Mouse (Mus musculus) ES-E14 (cell line): ENCODE data around the gene Brms1. TPM values are rescaled to one million over a fixed set of nuclear protein-coding genes. Genes with fewer than 3 reads are reported as not detected.
A peak's percentile ranks its signal among the peaks of the same experiment; 100 is the strongest.

Source experiments
- DNase-seq: peaks from one replicate; pipeline ENCODE4 v3.0.0-alpha.2; 2013; ENCODE audit warnings: low read depth, low spot score
- H3K27ac ChIP-seq: 2 replicates; pipeline ENCODE4 v1.5.1; 2012; ENCODE audit warnings: low read depth, mild to moderate bottlenecking, low read length, moderate library complexity, mixed read lengths; ENCODE audit not compliant: poor library complexity, insufficient read depth, severe bottlenecking
- H3K36me3 ChIP-seq: 2 replicates; pipeline ENCODE4 v1.6.1; 2012; ENCODE audit warnings: mild to moderate bottlenecking, low read length, moderate library complexity, mixed read lengths; ENCODE audit not compliant: control insufficient read depth, poor library complexity, insufficient read depth, severe bottlenecking
- H3K4me1 ChIP-seq, 2 experiments: fragments of 150-350 bp in 1 of 2; sonication (generic) in 1 of 2; 2 replicates each; pipeline ENCODE4 v1.6.1; 2012; ENCODE audit warnings: low read length in 2 of 2, mild to moderate bottlenecking in 1 of 2, mixed read lengths in 1 of 2; ENCODE audit not compliant: control insufficient read depth in 2 of 2, insufficient read depth in 2 of 2, poor library complexity in 1 of 2
- H3K4me3 ChIP-seq, 2 experiments: fragments of 150-350 bp in 1 of 2; sonication (generic) in 1 of 2; 2 replicates each; pipeline ENCODE4 v1.5.1; 2012; ENCODE audit warnings: low read length in 2 of 2, low read depth in 1 of 2, mild to moderate bottlenecking in 1 of 2, mixed read lengths in 1 of 2; ENCODE audit not compliant: insufficient read depth in 1 of 2, poor library complexity in 1 of 2, severe bottlenecking in 1 of 2
- H3K9ac ChIP-seq: 2 replicates; pipeline ENCODE4 v1.6.1; 2012; ENCODE audit warnings: low read depth, mild to moderate bottlenecking, low read length, mixed read lengths; ENCODE audit not compliant: poor library complexity, insufficient read depth, severe bottlenecking
- H3K9me3 ChIP-seq: fragments of 150-350 bp; sonication (generic); 2 replicates; pipeline ENCODE4 v1.6.1; 2012; ENCODE audit warnings: low read depth, mild to moderate bottlenecking, low read length; ENCODE audit not compliant: control insufficient read depth, insufficient read depth
- CHD2 ChIP-seq: IDR thresholded peaks from 2 replicates; pipeline ENCODE4 v1.6.1; 2014; ENCODE audit warnings: mild to moderate bottlenecking, low read depth, low read length, inconsistent platforms
- HCFC1 ChIP-seq: IDR thresholded peaks from 2 replicates; pipeline ENCODE4 v1.6.1; 2012; ENCODE audit warnings: low read length, inconsistent platforms, borderline replicate concordance; ENCODE audit not compliant: insufficient read depth
- MAFK ChIP-seq: IDR thresholded peaks from 2 replicates; pipeline ENCODE4 v1.6.1; 2014; ENCODE audit warnings: mild to moderate bottlenecking, low read depth, low read length, inconsistent platforms; ENCODE audit not compliant: insufficient read depth
- ZC3H11A ChIP-seq: IDR thresholded peaks from 2 replicates; pipeline ENCODE4 v1.6.1; 2012; ENCODE audit warnings: low read depth, mild to moderate bottlenecking, inconsistent platforms, low read length, borderline replicate concordance
- ZNF384 ChIP-seq: IDR thresholded peaks from 2 replicates; pipeline ENCODE4 v1.6.1; 2012; ENCODE audit warnings: low read depth, low read length, inconsistent platforms
- in situ Hi-C, 2 experiments: fragments of 600-800 bp; cut with MboI; formaldehyde crosslinking; loops; one replicate each; pipeline ENCODE4 v1.15.1; 2025; ENCODE audit warnings: low sequenced_read_pairs in 2 of 2, inconsistent platforms in 1 of 2; ENCODE audit not compliant: unreplicated experiment in 2 of 2
- total RNA-seq: library from RNA; depleted of rRNA; stranded (reverse); fragments of 300-350 nt; gene quantifications from 2 replicates; pipeline ENCODE4 v1.2.3, GENCODE M21; 2012

The Brms1 gene
- total RNA-seq, 1 experiment, result 24.1 TPM

DNA sequence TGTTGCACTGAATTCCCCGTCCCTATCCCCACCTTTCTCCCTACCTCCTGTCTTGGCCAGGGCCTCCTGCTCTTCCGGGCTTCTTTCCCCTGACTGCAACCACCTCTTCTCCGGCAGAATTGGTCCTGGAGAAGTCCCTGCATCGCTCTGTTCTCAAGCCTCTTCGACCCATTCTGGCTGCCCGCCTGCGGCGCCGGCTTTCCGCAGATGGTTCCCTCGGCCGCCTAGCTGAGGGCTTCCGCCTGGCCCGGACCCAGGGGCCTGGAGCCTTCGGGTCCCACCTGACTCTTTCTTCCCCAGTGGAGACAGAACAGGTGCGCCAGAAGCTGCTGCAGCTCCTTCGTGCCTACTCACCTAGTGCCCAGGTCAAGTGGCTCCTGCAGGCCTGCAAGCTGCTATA lies 11.7 kb downstream of the Brms1 start:
- no peak for TF ChIP-seq CHD2
- TF ChIP-seq ZNF384, result no peak
- no peak for TF ChIP-seq HCFC1
- no peak for TF ChIP-seq MAFK
- no peak for TF ChIP-seq ZC3H11A
- in situ Hi-C loops, result no loop called here
- no peak for DNase-seq
- Histone ChIP-seq H3K4me3 (peak overlapping the region; percentile 52 to 63), H3K27ac (no peak overlapping the region), H3K9me3 (no peaks in the 10 kb centered on the region), H3K4me1 (peaks cover 9 to 31% of the 10 kb centered on the region in 2 experiments), H3K36me3 (peaks cover 10% of the 10 kb centered on the region; the same call in 1 of the 2 replicates), H3K9ac (peak overlapping the region; percentile 27; the same call in 1 of the 2 replicates)

DNA sequence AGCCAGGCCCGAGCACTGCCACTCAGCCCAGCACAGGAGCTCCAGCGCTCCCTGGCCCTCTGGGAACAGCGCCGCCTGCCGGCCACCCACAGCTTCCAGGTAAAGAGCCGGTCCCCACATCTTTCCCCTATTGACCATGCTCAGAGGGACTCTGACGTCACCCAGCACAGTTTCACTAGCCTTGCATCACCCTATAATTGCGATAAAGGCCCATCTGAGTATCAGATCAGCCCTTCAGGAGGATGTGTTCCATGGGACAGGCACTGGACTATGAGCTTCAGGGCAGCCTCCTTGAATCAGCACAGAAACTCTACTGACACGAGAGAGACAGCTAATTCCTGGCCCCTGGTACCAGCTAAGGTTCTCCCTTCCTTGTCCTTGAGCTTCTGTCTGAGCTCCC lies 12.8 kb downstream of the Brms1 start:
- peak; percentile 64 for DNase-seq

GRCm38 (mm10) chr19:5056251-5056650 lies 15.1 kb downstream of the Brms1 start:
- Histone ChIP-seq H3K9ac (no peak overlapping the region), H3K9me3 (no peaks in the 10 kb centered on the region), H3K36me3 (peaks cover 4% of the 10 kb centered on the region; the same call in 1 of the 2 replicates), H3K4me3 (no peak overlapping the region), H3K4me1 (peaks cover 14 to 51% of the 10 kb centered on the region in 2 experiments), H3K27ac (no peak overlapping the region)
- in situ Hi-C loops, result no loop called here
- peak; percentile 62 for DNase-seq
- TF ChIP-seq ZNF384 (no peak), CHD2 (no peak), MAFK (no peak), HCFC1 (no peak), ZC3H11A (peak; percentile 34; the same call in 1 of the 2 replicates)

More for the DNA sequence above, 12.8 kb downstream of the Brms1 start:
- H3K9ac ChIP-seq, result no peak overlapping the region
- peaks cover 11 to 41% of the 10 kb centered on the region in 2 experiments for H3K4me1 ChIP-seq
- H3K27ac ChIP-seq, result no peak overlapping the region
- H3K9me3 ChIP-seq, result no peaks in the 10 kb centered on the region
- no peak overlapping the region for H3K4me3 ChIP-seq
- peaks cover 8% of the 10 kb centered on the region; the same call in 1 of the 2 replicates for H3K36me3 ChIP-seq
- no peak for TF ChIP-seq ZNF384
- TF ChIP-seq CHD2, result no peak
- TF ChIP-seq HCFC1, result no peak
- no peak for TF ChIP-seq MAFK
- TF ChIP-seq ZC3H11A, result no peak
- in situ Hi-C loops, result no loop called here

- Histone ChIP-seq H3K36me3 (peaks cover 4% of the 10 kb centered on the region; the same call in 1 of the 2 replicates), H3K9me3 (no peaks in the 10 kb centered on the region), H3K4me3 (peak overlapping the region in 1 of 2 experiments; percentile 20; a peak in 1 of 4 replicates), H3K4me1 (peaks cover 17 to 51% of the 10 kb centered on the region in 2 experiments), H3K27ac (peak overlapping the region; percentile 83), H3K9ac (peak overlapping the region; percentile 23; the same call in 1 of the 2 replicates)
- no peak for TF ChIP-seq ZNF384
- TF ChIP-seq ZC3H11A, result no peak
- no peak for TF ChIP-seq HCFC1
- no peak for TF ChIP-seq MAFK
- TF ChIP-seq CHD2, result no peak
- peak; percentile 77 for DNase-seq
- in situ Hi-C loops, result no loop called here
Measured at GRCm38 (mm10) chr19:5057876-5058775, 17.0 kb downstream of the Brms1 start.
